Comparison of ENCODE assay signal across 15 mouse cellular contexts in genomic region chr13:56593961-56594391, GRCm38 (mm10). TPM values are rescaled to one million over a fixed set of nuclear protein-coding genes. Genes with fewer than 3 reads are reported as not detected.
A peak's percentile ranks its signal among the peaks of the same experiment; 100 is the strongest.
DNase-seq lines count a peak whose midpoint lies in the region; ATAC-seq and TF ChIP-seq lines count a peak whose summit lies in the region.
"Had no signal": no experiment of that assay in that cellular context is flagged by ENCODE, and none has a peak within 500 bp of the region (broad histone marks: within the 10 kb centered on the region; RNA-seq: fewer than 3 reads in every experiment).

No protein-coding gene starts in this region.

- TF ChIP-seq CTCF in hindbrain, postnatal 0 days (IDR thresholded peaks at IDR 0.05; ENCODE audit: low read depth) = no peak

- H3K9me3 ChIP-seq in hindbrain, postnatal 0 days (ENCODE audit: low read length) = no peaks in the 10 kb centered on the region
- H3K9me3 ChIP-seq in hindbrain, embryonic 14.5 days (ENCODE audit: control insufficient read depth, low read length) = no peaks in the 10 kb centered on the region
- no peaks in the 10 kb centered on the region for H3K9me3 ChIP-seq in heart, embryonic 16.5 days (replicated peaks; ENCODE audit: control insufficient read depth, low read length)
- H3K9me3 ChIP-seq in stomach, embryonic 16.5 days (replicated peaks; ENCODE audit: control insufficient read depth, low read length) = no peaks in the 10 kb centered on the region
- H3K9me3 ChIP-seq: forebrain, embryonic 15.5 days had no signal

- ATAC-seq in hindbrain, postnatal 0 days = no peak
- no peak for ATAC-seq in hindbrain, embryonic 14.5 days (ENCODE audit: low FRiP score)
- ATAC-seq in heart, embryonic 16.5 days (replicated peaks; ENCODE audit: extremely low read depth, insufficient read depth, low FRiP score) = peak; percentile 76
- 0 out of 2 replicates have a peak, but pooled peaks have one; percentile 11 for ATAC-seq in stomach, embryonic 16.5 days (ENCODE audit: insufficient read depth, low FRiP score)
- no peak for ATAC-seq in erythroblast, adult 5-6 weeks (replicated peaks; ENCODE audit: low FRiP score, poor library complexity, severe bottlenecking)
- ATAC-seq: forebrain, embryonic 15.5 days had no signal

- H3K9ac ChIP-seq in hindbrain, postnatal 0 days (replicated peaks; ENCODE audit: low read length) = no peak overlapping the region
- no peak overlapping the region for H3K9ac ChIP-seq in hindbrain, embryonic 14.5 days
- 0 out of 2 replicates have a peak overlapping the region, but pooled peaks have one; percentile 26 for H3K9ac ChIP-seq in heart, embryonic 16.5 days (ENCODE audit: low read length)
- H3K9ac ChIP-seq in stomach, embryonic 16.5 days (ENCODE audit: low read length) = 0 out of 2 replicates have a peak overlapping the region, but pooled peaks have one; percentile 14
- H3K9ac ChIP-seq: forebrain, embryonic 15.5 days had no signal

- no peak overlapping the region for H3K4me2 ChIP-seq in hindbrain, postnatal 0 days (ENCODE audit: low read depth, low read length)
- H3K4me2 ChIP-seq in hindbrain, embryonic 14.5 days (replicated peaks) = no peak overlapping the region
- no peak overlapping the region; the same call in 1 of the 2 replicates for H3K4me2 ChIP-seq in heart, embryonic 16.5 days (ENCODE audit: low read depth, low read length)
- H3K4me2 ChIP-seq in stomach, embryonic 16.5 days (ENCODE audit: low read depth, low read length) = no peak overlapping the region
- H3K4me2 ChIP-seq: forebrain, embryonic 15.5 days had no signal

- 55% methylated on average over 7 of the region's 7 CpGs for WGBS in hindbrain, postnatal 0 days
- 73% methylated on average over 7 of the region's 7 CpGs for WGBS in hindbrain, embryonic 14.5 days
- WGBS in heart, embryonic 16.5 days = 35% methylated on average over 7 of the region's 7 CpGs
- WGBS in stomach, embryonic 16.5 days = 37% methylated on average over 7 of the region's 7 CpGs

- DNase-seq in hindbrain, postnatal 0 days (ENCODE audit: low spot score) = peak; percentile 45
- DNase-seq in hindbrain, embryonic 14.5 days (ENCODE audit: low spot score) = no peak
- DNase-seq in right cerebral cortex, postnatal 36 days (ENCODE audit: low spot score in 2 of 2) = peak; percentile 18 to 52
- no peak for DNase-seq in right cerebral cortex, adult 18-20 months
- DNase-seq in c-Kit-positive CD71-positive TER-119-positive erythroid progenitor cells, embryonic 14.5 days (ENCODE audit: low spot score) = no peak
- DNase-seq: kidney, postnatal 14 days; right cerebral cortex, postnatal 14 days had no signal

- no peaks in the 10 kb centered on the region for H3K36me3 ChIP-seq in hindbrain, postnatal 0 days (ENCODE audit: insufficient read depth, low read length)
- H3K36me3 ChIP-seq in hindbrain, embryonic 14.5 days (replicated peaks; ENCODE audit: control insufficient read depth, insufficient read depth) = no peaks in the 10 kb centered on the region
- H3K36me3 ChIP-seq in heart, embryonic 16.5 days (ENCODE audit: control insufficient read depth, insufficient read depth) = no peaks in the 10 kb centered on the region
- H3K36me3 ChIP-seq in stomach, embryonic 16.5 days (ENCODE audit: control insufficient read depth, insufficient read depth, low read length) = no peaks in the 10 kb centered on the region
- H3K36me3 ChIP-seq: forebrain, embryonic 15.5 days had no signal

- no peaks in the 10 kb centered on the region for H3K27me3 ChIP-seq in hindbrain, postnatal 0 days (ENCODE audit: insufficient read depth, low read length)
- H3K27me3 ChIP-seq in hindbrain, embryonic 14.5 days (ENCODE audit: control insufficient read depth, insufficient read depth, low read length) = no peaks in the 10 kb centered on the region
- H3K27me3 ChIP-seq in heart, embryonic 16.5 days (ENCODE audit: control insufficient read depth, insufficient read depth, low read length) = no peaks in the 10 kb centered on the region
- H3K27me3 ChIP-seq in stomach, embryonic 16.5 days (ENCODE audit: control insufficient read depth, insufficient read depth, low read length) = no peaks in the 10 kb centered on the region
- H3K27me3 ChIP-seq: forebrain, embryonic 15.5 days had no signal

- 0 out of 2 replicates have a peak, but pooled peaks cover 9% of the 10 kb centered on the region for H3K4me1 ChIP-seq in hindbrain, postnatal 0 days (ENCODE audit: insufficient read depth, low read length)
- no peaks in the 10 kb centered on the region; the same call in 1 of the 2 replicates for H3K4me1 ChIP-seq in hindbrain, embryonic 14.5 days (replicated peaks; ENCODE audit: control insufficient read depth, insufficient read depth, low read length)
- H3K4me1 ChIP-seq in heart, embryonic 16.5 days (ENCODE audit: control insufficient read depth, insufficient read depth, low read length) = peaks cover 58% of the 10 kb centered on the region
- peaks cover 61% of the 10 kb centered on the region for H3K4me1 ChIP-seq in stomach, embryonic 16.5 days (ENCODE audit: control insufficient read depth, insufficient read depth, low read length)

- no peak overlapping the region for H3K4me3 ChIP-seq in hindbrain, postnatal 0 days (ENCODE audit: low read length)
- no peak overlapping the region for H3K4me3 ChIP-seq in hindbrain, embryonic 14.5 days (replicated peaks; ENCODE audit: low read length)
- no peak overlapping the region for H3K4me3 ChIP-seq in heart, embryonic 16.5 days (ENCODE audit: low read length)
- no peak overlapping the region for H3K4me3 ChIP-seq in stomach, embryonic 16.5 days (replicated peaks; ENCODE audit: low read length)
- H3K4me3 ChIP-seq: forebrain, embryonic 15.5 days had no signal

- H3K27ac ChIP-seq in hindbrain, postnatal 0 days = no peak overlapping the region
- H3K27ac ChIP-seq in hindbrain, embryonic 14.5 days = no peak overlapping the region
- H3K27ac ChIP-seq in heart, embryonic 16.5 days (ENCODE audit: low read length) = peak overlapping the region; percentile 69
- peak overlapping the region; percentile 70 for H3K27ac ChIP-seq in stomach, embryonic 16.5 days (ENCODE audit: low read length)
- H3K27ac ChIP-seq: forebrain, embryonic 15.5 days had no signal

RNA-seq across cellular contexts. Expression of gene Tgfbi, which starts 15.3 kb away (rescaled TPM):
- 4.9 and 8.6 TPM in 2 replicates for total RNA-seq in hindbrain, postnatal 0 days (2014; rRNA removed)
- 6.2 and 7.1 TPM in 2 replicates for polyA plus RNA-seq in hindbrain, postnatal 0 days (2015; fragmentation: Nextera tagmentation; extraction: Ambion mirVana)
- 5.2 and 7.1 TPM in 2 replicates for polyA plus RNA-seq in hindbrain, embryonic 14.5 days (2014; fragmentation: Nextera tagmentation; extraction: Ambion mirVana)
- 32.7 and 39.5 TPM in 2 replicates for polyA plus RNA-seq in heart, embryonic 16.5 days (2015; fragmentation: Nextera tagmentation; extraction: Ambion mirVana)
- 180 and 191 TPM in 2 replicates for polyA plus RNA-seq in stomach, embryonic 16.5 days (2015; fragmentation: Nextera tagmentation; extraction: Ambion mirVana)
- total RNA-seq in erythroblast, adult 5-6 weeks (2015; ENCODE audit: low replicate concordance) = 20.4 and 25.7 TPM in 2 replicates
- total RNA-seq in erythroblast, adult 5-6 weeks (2017; ENCODE audit: low replicate concordance) = 20.8 and 27.5 TPM in 2 replicates

RNA-seq across cellular contexts. Expression of gene Lect2, which starts 45.7 kb away (rescaled TPM):
- not detected in 2 replicates for total RNA-seq in hindbrain, postnatal 0 days (2014; rRNA removed)
- polyA plus RNA-seq in hindbrain, postnatal 0 days (2015; fragmentation: Nextera tagmentation; extraction: Ambion mirVana) = 0.23 TPM in 1 of 2 replicates, not detected in the other
- polyA plus RNA-seq in hindbrain, embryonic 14.5 days (2014; fragmentation: Nextera tagmentation; extraction: Ambion mirVana) = not detected in 2 replicates
- not detected in 2 replicates for polyA plus RNA-seq in heart, embryonic 16.5 days (2015; fragmentation: Nextera tagmentation; extraction: Ambion mirVana)
- polyA plus RNA-seq in stomach, embryonic 16.5 days (2015; fragmentation: Nextera tagmentation; extraction: Ambion mirVana) = 2.6 and 5.8 TPM in 2 replicates
- not detected in 2 replicates for total RNA-seq in erythroblast, adult 5-6 weeks (2015; ENCODE audit: low replicate concordance)
- not detected in 2 replicates for total RNA-seq in erythroblast, adult 5-6 weeks (2017; ENCODE audit: low replicate concordance)
- total RNA-seq: megakaryocyte progenitor cell, adult 5-6 weeks had no signal
- polyA plus RNA-seq: forebrain, embryonic 15.5 days; limb, embryonic 11.5 days; neural tube, embryonic 11.5 days; testis, adult 2 months had no signal

Comparison
In these comparisons a context has a peak if more than half of its experiments do, and no peak if none do; other contexts are left out.
1. DNase-seq: peak in hindbrain, postnatal 0 days (single experiment) and right cerebral cortex, postnatal 36 days (2 of 2); none in hindbrain, embryonic 14.5 days (single experiment), right cerebral cortex, adult 18-20 months (single experiment) and c-Kit-positive CD71-positive TER-119-positive erythroid progenitor cells, embryonic 14.5 days (single experiment).
2. ATAC-seq: peak in heart, embryonic 16.5 days (single experiment) and stomach, embryonic 16.5 days (single experiment); none in hindbrain, postnatal 0 days (single experiment), hindbrain, embryonic 14.5 days (single experiment) and erythroblast, adult 5-6 weeks (single experiment).
3. H3K27ac ChIP-seq: peak in heart, embryonic 16.5 days (single experiment) and stomach, embryonic 16.5 days (single experiment); none in hindbrain, postnatal 0 days (single experiment) and hindbrain, embryonic 14.5 days (single experiment).
4. H3K9ac ChIP-seq: peak in heart, embryonic 16.5 days (single experiment) and stomach, embryonic 16.5 days (single experiment); none in hindbrain, postnatal 0 days (single experiment) and hindbrain, embryonic 14.5 days (single experiment).